Mouse (Mus musculus) B cell, adult 62 days (primary cell): ENCODE measurements around the gene AF067063. TPM values are rescaled to one million over a fixed set of nuclear protein-coding genes. Genes with fewer than 3 reads are reported as not detected.

ENCODE experiments used
- total RNA-seq: library from RNA; stranded (reverse); gene quantifications from 4 replicates; pipeline ENCODE4 v1.2.4, GENCODE M21; 2023

Gene AF067063
- not detected in 4 replicates for total RNA-seq

DNA sequence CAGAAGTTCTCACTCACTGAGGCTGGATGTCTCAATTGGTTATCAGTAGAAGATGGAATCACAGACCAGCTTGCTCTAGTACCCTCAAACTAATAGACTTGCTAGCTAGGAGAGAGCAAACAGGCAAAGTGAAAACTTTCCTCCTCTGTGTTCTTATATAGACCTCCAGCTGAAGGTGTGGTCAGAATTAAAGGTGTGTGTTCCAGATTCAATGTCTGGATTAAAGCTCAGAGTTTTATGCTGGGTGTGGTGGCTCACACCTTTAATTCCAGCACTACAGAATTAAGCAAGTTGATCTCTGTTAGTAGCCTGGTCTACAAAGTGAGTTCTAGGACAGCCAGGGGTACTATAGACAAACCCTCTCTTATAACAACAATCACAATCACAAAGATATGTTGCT, at the start of gene AF067063:
TSS of gene AF067063 (minus strand) at position 101 of the 400 bp plus-strand sequence.

DNA sequence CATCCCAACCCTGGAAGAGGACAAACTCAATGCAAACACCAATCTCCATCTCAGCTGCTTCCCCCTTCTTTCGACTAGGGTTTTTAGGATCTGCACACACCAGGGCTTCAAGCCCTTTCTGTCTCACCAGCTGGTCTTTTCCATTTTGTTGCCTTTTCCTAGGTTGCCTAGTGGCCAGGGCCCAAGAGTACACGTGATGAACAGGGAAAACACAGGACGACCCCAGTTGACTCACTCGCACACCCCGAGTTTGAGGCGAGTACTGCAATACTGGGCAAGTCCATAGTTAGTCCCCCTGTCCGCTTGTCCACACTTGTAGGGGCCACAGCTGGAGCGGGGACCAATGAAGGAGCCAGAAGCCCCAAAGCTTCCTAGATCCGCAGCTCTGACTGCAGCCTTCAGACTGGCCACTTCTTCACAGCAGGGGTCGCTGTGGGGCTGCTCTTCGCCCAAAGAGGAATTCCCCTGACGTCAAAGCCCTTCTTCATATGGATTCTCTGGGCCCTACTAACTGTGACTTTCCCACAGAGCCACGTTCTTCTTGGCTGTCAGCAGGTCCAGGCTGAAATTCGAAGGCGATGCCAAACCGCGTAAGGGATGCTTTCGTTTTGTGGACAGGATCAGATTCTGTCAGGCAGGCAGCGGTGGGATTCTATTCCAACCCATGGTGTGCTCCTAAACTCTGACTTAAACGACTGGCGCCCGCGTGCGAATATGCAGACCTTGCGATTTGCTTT, 5.5 kb upstream of the AF067063 start, which contains the start of gene D13Ertd608e:
TSS of gene D13Ertd608e (plus strand) at position 687 of the 737 bp plus-strand sequence.

DNA sequence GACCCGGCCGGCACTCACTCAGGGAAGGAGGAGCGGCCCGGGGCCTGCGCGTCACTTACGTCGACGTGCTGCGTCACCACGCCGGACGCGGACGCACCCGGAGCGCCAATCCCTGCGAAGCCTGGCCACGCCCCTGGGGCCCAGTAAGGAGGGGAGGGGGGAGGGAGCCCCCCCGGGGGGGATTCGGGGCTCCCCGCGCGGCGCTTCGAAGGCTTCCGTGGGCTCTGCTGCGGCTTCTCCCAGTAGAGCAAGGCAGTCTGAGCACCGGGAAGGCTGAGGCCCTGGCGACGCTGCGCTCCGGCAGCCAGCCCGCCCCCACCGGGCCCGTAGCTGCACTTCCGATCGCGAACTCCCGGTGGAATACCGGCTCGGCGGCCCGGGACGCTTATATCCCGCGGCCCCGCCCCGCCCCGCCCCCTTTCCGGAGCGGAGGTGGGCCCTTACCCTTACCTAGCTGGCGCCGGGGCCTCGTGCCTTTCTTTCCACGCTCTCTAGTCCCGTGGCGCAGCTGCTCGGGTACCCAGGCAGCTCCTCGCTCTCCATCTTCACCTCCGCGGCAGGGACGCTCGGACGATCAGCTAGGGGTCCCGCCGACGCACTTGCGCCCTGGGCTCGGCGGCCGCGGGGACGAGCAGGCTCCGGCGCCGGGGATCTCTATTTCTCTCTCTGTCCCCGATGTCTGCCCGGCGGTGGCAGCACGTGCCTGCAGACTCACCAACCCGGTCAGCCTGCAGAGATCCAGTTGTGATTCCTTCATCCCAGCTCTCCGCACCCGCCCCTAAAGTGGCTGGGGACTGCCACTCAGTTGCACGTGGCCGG, 39.0 kb downstream of the AF067063 start, which contains the start of gene Zfp131:
TSS of gene Zfp131 (minus strand) at position 129 of the 819 bp plus-strand sequence.

Other genes starting within 250 kb of the AF067063 start
- gene Ccl28, start 206.4 kb downstream of the AF067063 start, total RNA-seq: not detected in 4 replicates
- 28.0 to 34.2 TPM (median 30.0 TPM) in 4 replicates for gene Hmgcs1, start 139.8 kb downstream of the AF067063 start, total RNA-seq
- gene Nim1k, start 74.3 kb downstream of the AF067063 start, total RNA-seq: 0.14 to 0.33 TPM (median 0.29 TPM) in 4 replicates
- gene Zfp131, start 39.3 kb downstream of the AF067063 start, total RNA-seq: 73.4 to 81.7 TPM (median 76.3 TPM) in 4 replicates
- not detected in 4 replicates for gene D13Ertd608e, start 5.8 kb upstream of the AF067063 start, total RNA-seq
- not detected in 4 replicates for gene Tcstv1, start 64.6 kb upstream of the AF067063 start, total RNA-seq
- gene Gm21761, start 99.1 kb upstream of the AF067063 start, total RNA-seq: not detected in 4 replicates
- gene B020031M17Rik, start 120.6 kb upstream of the AF067063 start, total RNA-seq: not detected in 4 replicates
- not detected in 4 replicates for gene Gm36079, start 196.8 kb upstream of the AF067063 start, total RNA-seq
- not detected in 4 replicates for gene Gm21188, start 222.0 kb upstream of the AF067063 start, total RNA-seq